Mouse (Mus musculus): ENCODE measurements around the gene Trim65.

GRCm38 (mm10) chr11:116117241-116117640 is 13.7 kb downstream of the Trim65 start:
- TF ChIP-seq CTCF (IDR thresholded peaks at IDR 0.05; ENCODE audit: borderline replicate concordance, extremely low read depth, insufficient read depth, insufficient read length) (no peak), POLR2A (IDR thresholded peaks at IDR 0.05; ENCODE audit: borderline replicate concordance, extremely low read depth, insufficient read depth, insufficient read length, poor library complexity, severe bottlenecking) (no peak)

All from brain, embryonic 14.5 days (tissue).